In the genomic region with DNA sequence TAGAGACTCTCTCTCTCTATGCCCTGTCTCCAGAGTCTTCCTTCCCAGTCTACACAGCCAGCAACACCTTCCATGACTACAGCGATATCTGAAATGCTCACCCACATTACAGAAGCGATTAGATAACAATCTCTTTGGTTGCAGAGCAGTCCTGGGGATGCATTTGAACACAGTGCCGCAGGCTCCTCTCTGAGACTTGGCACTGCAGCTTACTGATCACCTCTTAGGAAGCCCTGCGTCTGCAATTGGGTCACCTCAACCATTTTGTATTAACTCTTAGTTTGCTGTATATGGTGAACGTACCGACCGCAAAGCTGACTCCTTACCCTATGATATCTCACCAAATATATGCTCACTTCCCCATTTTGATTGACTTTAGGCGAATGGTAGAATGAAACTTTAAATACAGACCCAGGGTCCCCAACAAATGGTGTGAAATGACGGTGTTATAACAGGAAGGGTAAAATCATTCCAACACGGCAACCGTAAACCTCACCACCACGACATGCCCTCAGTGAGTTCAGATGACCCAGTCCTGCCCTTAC, we compare ENCODE assay signal across 9 mouse cellular contexts. TPM values are rescaled to one million over a fixed set of nuclear protein-coding genes. Genes with fewer than 3 reads are reported as not detected.
A peak's percentile ranks its signal among the peaks of the same experiment; 100 is the strongest.
DNase-seq lines count a peak whose midpoint lies in the region; ATAC-seq lines count a peak whose summit lies in the region.
"Had no signal": no experiment of that assay in that cellular context is flagged by ENCODE, and none has a peak within 500 bp of the region (broad histone marks: within the 10 kb centered on the region; RNA-seq: fewer than 3 reads in every experiment).

No protein-coding gene starts in this region.

- H3K9me3 ChIP-seq in heart, embryonic 10.5 days: no peaks in the 10 kb centered on the region
- H3K9me3 ChIP-seq in limb, embryonic 11.5 days (ENCODE audit: control insufficient read depth, low read length): no peaks in the 10 kb centered on the region
- no peaks in the 10 kb centered on the region for H3K9me3 ChIP-seq in limb, embryonic 10.5 days (replicated peaks)
- H3K9me3 ChIP-seq in embryonic facial prominence, embryonic 14.5 days (ENCODE audit: control insufficient read depth, low read length): no peaks in the 10 kb centered on the region

- H3K4me2 ChIP-seq in limb, embryonic 11.5 days (ENCODE audit: low read depth, severe bottlenecking): peak overlapping the region; percentile 18; the same call in 1 of the 2 replicates
- H3K4me2 ChIP-seq in embryonic facial prominence, embryonic 14.5 days (ENCODE audit: low read depth, low read length): peak overlapping the region; percentile 50

- DNase-seq in heart, adult 11 months: peak; percentile 83
- DNase-seq in heart, embryonic 10.5 days (ENCODE audit: low spot score): no peak
- no peak for DNase-seq in limb, embryonic 11.5 days (ENCODE audit: low spot score)
- no peak for DNase-seq in limb, embryonic 10.5 days (ENCODE audit: low spot score)
- no peak for DNase-seq in embryonic facial prominence, embryonic 14.5 days (ENCODE audit: low spot score)
- DNase-seq in natural killer cell, adult 2 months (ENCODE audit: low spot score in 2 of 2): peak; percentile 6 to 13
- no peak for DNase-seq in cerebellum, adult 9-10 months
- DNase-seq in spleen, adult 12 weeks (ENCODE audit: low spot score): no peak
- DNase-seq: lung, postnatal 14 days had no signal

- H3K36me3 ChIP-seq in heart, embryonic 10.5 days: no peaks in the 10 kb centered on the region
- no peaks in the 10 kb centered on the region for H3K36me3 ChIP-seq in limb, embryonic 11.5 days (ENCODE audit: control insufficient read depth, insufficient read depth, low read length)
- no peaks in the 10 kb centered on the region for H3K36me3 ChIP-seq in limb, embryonic 10.5 days
- H3K36me3 ChIP-seq in embryonic facial prominence, embryonic 14.5 days (ENCODE audit: control insufficient read depth, insufficient read depth, low read length): no peaks in the 10 kb centered on the region

- ATAC-seq in limb, embryonic 11.5 days (ENCODE audit: insufficient number of reproducible peaks, low FRiP score, low TSS enrichment, low read depth): no peak
- no peak for ATAC-seq in embryonic facial prominence, embryonic 14.5 days (ENCODE audit: low read depth)

- H3K9ac ChIP-seq in limb, embryonic 11.5 days (ENCODE audit: low read length): no peak overlapping the region
- no peak overlapping the region for H3K9ac ChIP-seq in embryonic facial prominence, embryonic 14.5 days (ENCODE audit: low read depth, low read length)

- H3K27me3 ChIP-seq in heart, embryonic 10.5 days (ENCODE audit: insufficient read depth, poor library complexity, severe bottlenecking): no peaks in the 10 kb centered on the region; the same call in 1 of the 2 replicates
- no peaks in the 10 kb centered on the region for H3K27me3 ChIP-seq in limb, embryonic 11.5 days (ENCODE audit: control insufficient read depth, insufficient read depth, low read length)
- H3K27me3 ChIP-seq in limb, embryonic 10.5 days (ENCODE audit: low read depth, poor library complexity, severe bottlenecking): 0 out of 2 replicates have a peak, but pooled peaks cover 4% of the 10 kb centered on the region
- H3K27me3 ChIP-seq in embryonic facial prominence, embryonic 14.5 days (replicated peaks; ENCODE audit: control insufficient read depth, insufficient read depth, low read length): no peaks in the 10 kb centered on the region

- WGBS in heart, embryonic 10.5 days: 79% methylated on average over 12 of the region's 12 CpGs
- WGBS in limb, embryonic 11.5 days: 85% methylated on average over 12 of the region's 12 CpGs
- WGBS in limb, embryonic 10.5 days: 85% methylated on average over 12 of the region's 12 CpGs
- WGBS in embryonic facial prominence, embryonic 14.5 days: 78% methylated on average over 12 of the region's 12 CpGs

- H3K4me1 ChIP-seq in heart, embryonic 10.5 days: 0 out of 2 replicates have a peak, but pooled peaks cover 4% of the 10 kb centered on the region
- no peaks in the 10 kb centered on the region for H3K4me1 ChIP-seq in limb, embryonic 11.5 days (ENCODE audit: control insufficient read depth, insufficient read depth, low read length)
- H3K4me1 ChIP-seq in limb, embryonic 10.5 days: no peaks in the 10 kb centered on the region
- H3K4me1 ChIP-seq in embryonic facial prominence, embryonic 14.5 days (ENCODE audit: control insufficient read depth, insufficient read depth, low read length): no peaks in the 10 kb centered on the region; the same call in 1 of the 2 replicates

- H3K27ac ChIP-seq in heart, embryonic 10.5 days: no peak overlapping the region
- 0 out of 2 replicates have a peak overlapping the region, but pooled peaks have one; percentile 30 for H3K27ac ChIP-seq in limb, embryonic 11.5 days (replicated peaks; ENCODE audit: low read depth, low read length)
- no peak overlapping the region for H3K27ac ChIP-seq in limb, embryonic 10.5 days
- peak overlapping the region; percentile 56; the same call in 1 of the 2 replicates for H3K27ac ChIP-seq in embryonic facial prominence, embryonic 14.5 days (replicated peaks; ENCODE audit: low read depth, low read length)

- H3K4me3 ChIP-seq in heart, embryonic 10.5 days: no peak overlapping the region
- H3K4me3 ChIP-seq in limb, embryonic 11.5 days (ENCODE audit: low read depth, low read length): no peak overlapping the region
- H3K4me3 ChIP-seq in limb, embryonic 10.5 days: no peak overlapping the region; the same call in 1 of the 2 replicates
- H3K4me3 ChIP-seq in embryonic facial prominence, embryonic 14.5 days (ENCODE audit: low read depth, low read length): peak overlapping the region; percentile 29

RNA-seq across cellular contexts. Expression of a gene that starts 0.8 kb away (rescaled TPM):
- polyA plus RNA-seq in heart, embryonic 10.5 days (2016; fragmentation: Nextera tagmentation; extraction: Ambion mirVana): 73.8 and 78.9 TPM in 2 replicates
- polyA plus RNA-seq in limb, embryonic 11.5 days (2014; fragmentation: Nextera tagmentation; extraction: Ambion mirVana): 109 and 111 TPM in 2 replicates
- polyA plus RNA-seq in limb, embryonic 10.5 days (2016; fragmentation: Nextera tagmentation; extraction: Ambion mirVana): 71.1 and 87.1 TPM in 2 replicates
- 105 and 115 TPM in 2 replicates for polyA plus RNA-seq in embryonic facial prominence, embryonic 14.5 days (2014; fragmentation: Nextera tagmentation; extraction: Ambion mirVana)

RNA-seq across cellular contexts. Expression of a gene that starts 20.9 kb away (rescaled TPM):
- 22.2 and 28.3 TPM in 2 replicates for polyA plus RNA-seq in heart, embryonic 10.5 days (2016; fragmentation: Nextera tagmentation; extraction: Ambion mirVana)
- polyA plus RNA-seq in limb, embryonic 11.5 days (2014; fragmentation: Nextera tagmentation; extraction: Ambion mirVana): 34.5 and 35.1 TPM in 2 replicates
- 30.3 and 33.8 TPM in 2 replicates for polyA plus RNA-seq in limb, embryonic 10.5 days (2016; fragmentation: Nextera tagmentation; extraction: Ambion mirVana)
- polyA plus RNA-seq in embryonic facial prominence, embryonic 14.5 days (2014; fragmentation: Nextera tagmentation; extraction: Ambion mirVana): 18.9 and 20.8 TPM in 2 replicates

Comparison
In these comparisons a context has a peak if more than half of its experiments do, and no peak if none do; other contexts are left out.
1. DNase-seq: peak in heart, adult 11 months (single experiment) and natural killer cell, adult 2 months (2 of 2); none in heart, embryonic 10.5 days (single experiment), limb, embryonic 11.5 days (single experiment), limb, embryonic 10.5 days (single experiment), embryonic facial prominence, embryonic 14.5 days (single experiment), cerebellum, adult 9-10 months (single experiment) and spleen, adult 12 weeks (single experiment).
2. H3K27ac ChIP-seq: peak in limb, embryonic 11.5 days (single experiment) and embryonic facial prominence, embryonic 14.5 days (single experiment); none in heart, embryonic 10.5 days (single experiment) and limb, embryonic 10.5 days (single experiment).